Mouse (Mus musculus) brain, embryonic 14.5 days (tissue): ENCODE measurements around the gene Cox19.

Source experiments
- CTCF ChIP-seq: fragments of 200-500 bp; IDR thresholded peaks from 2 replicates; pipeline ENCODE4 v1.5.1; 2012; ENCODE audit warnings: inconsistent platforms, mild to moderate bottlenecking, moderate library complexity, borderline replicate concordance; ENCODE audit not compliant: insufficient read depth, insufficient read length; ENCODE audit errors: extremely low read depth
- POLR2A ChIP-seq: fragments of 200-500 bp; IDR thresholded peaks from 2 replicates; pipeline ENCODE4 v1.6.1; 2012; ENCODE audit warnings: mild to moderate bottlenecking, inconsistent platforms, borderline replicate concordance; ENCODE audit not compliant: poor library complexity, insufficient read depth, insufficient read length, severe bottlenecking; ENCODE audit errors: extremely low read depth

DNA sequence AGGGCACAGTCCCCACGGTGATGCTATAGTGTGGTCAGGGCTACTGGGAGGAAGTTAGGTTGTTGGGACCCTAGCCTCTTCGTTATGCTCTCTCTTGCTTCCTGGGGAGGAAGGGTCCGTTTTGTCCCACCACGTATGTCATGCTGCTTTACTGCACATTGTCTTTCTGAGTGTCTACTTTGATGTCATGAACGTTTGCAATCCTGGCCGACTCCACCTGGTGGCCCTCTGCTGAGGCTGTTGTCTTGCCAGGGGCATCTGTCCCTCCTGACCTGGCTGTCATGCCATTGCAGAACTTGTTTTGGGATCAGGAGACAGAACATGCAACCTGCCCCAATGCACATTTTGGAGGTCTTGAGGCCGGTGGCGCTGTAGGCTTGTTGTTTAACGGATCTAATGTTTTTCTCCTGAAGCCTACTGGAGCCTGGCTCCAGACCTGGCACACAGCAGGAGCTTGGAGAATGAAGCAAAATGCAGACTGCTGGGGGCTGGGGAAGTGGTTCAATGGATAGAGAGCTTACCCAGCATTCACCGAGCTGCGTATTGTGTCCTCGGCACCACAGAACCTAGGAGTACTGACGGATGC is 25.0 kb downstream of the Cox19 start:
- no peak for TF ChIP-seq CTCF
- no peak for TF ChIP-seq POLR2A
